Mouse (Mus musculus) forebrain, embryonic 14.5 days (tissue): ENCODE measurements around the gene Cdh7. TPM values are rescaled to one million over a fixed set of nuclear protein-coding genes. Genes with fewer than 3 reads are reported as not detected.
"Not testable (repeated sequence)": the region's sequence is repeated elsewhere in the genome, so short reads cannot be mapped to it uniquely, and the experiment has no call there.

Experiments
- ATAC-seq: fragments of 200-750 bp; cut with Nextera tagmentation; 2 replicates; pipeline ENCODE4 v1.8.0; 2017; ENCODE audit warnings: mild to moderate bottlenecking, moderate library complexity
- DNase-seq: peaks from one replicate; pipeline ENCODE4 v3.0.0-alpha.2; 2015; ENCODE audit warnings: low spot score
- H3K27ac ChIP-seq: fragments of 300-500 bp; sonication (generic); 2 replicates; pipeline ENCODE4 v1.5.1; 2014; ENCODE audit warnings: low read depth, mild to moderate bottlenecking, control low read depth, low read length, moderate library complexity
- H3K27me3 ChIP-seq: fragments of 300-500 bp; sonication (generic); replicated peaks from 2 replicates; pipeline ENCODE4 v1.6.1; 2014; ENCODE audit warnings: low read length, control low read depth, mixed read lengths; ENCODE audit not compliant: control insufficient read depth, insufficient read depth
- H3K36me3 ChIP-seq: fragments of 300-500 bp; sonication (generic); 2 replicates; pipeline ENCODE4 v1.6.1; 2014; ENCODE audit warnings: low read length, control low read depth; ENCODE audit not compliant: control insufficient read depth, insufficient read depth
- H3K4me1 ChIP-seq: fragments of 300-500 bp; sonication (generic); 2 replicates; pipeline ENCODE4 v1.6.1; 2014; ENCODE audit warnings: antibody characterized with exemption, low read length, control low read depth; ENCODE audit not compliant: control insufficient read depth, insufficient read depth
- H3K4me2 ChIP-seq: fragments of 300-500 bp; sonication (generic); 2 replicates; pipeline ENCODE4 v1.6.1; 2014; ENCODE audit warnings: mild to moderate bottlenecking, control low read depth, low read length
- H3K4me3 ChIP-seq: fragments of 300-500 bp; sonication (generic); 2 replicates; pipeline ENCODE4 v1.5.1; 2014; ENCODE audit warnings: low read depth, low read length, control low read depth
- H3K9ac ChIP-seq: fragments of 300-500 bp; sonication (generic); 2 replicates; pipeline ENCODE4 v1.6.1; 2014; ENCODE audit warnings: mild to moderate bottlenecking, low read length, control low read depth, moderate library complexity
- H3K9me3 ChIP-seq: fragments of 300-500 bp; sonication (generic); replicated peaks from 2 replicates; pipeline ENCODE4 v1.6.1; 2016; ENCODE audit warnings: low read length, control low read depth, mixed read lengths; ENCODE audit not compliant: control insufficient read depth
- WGBS: fragments of 180-500 bp; shearing (Covaris S2); extraction: QIAGEN DNeasy Blood & Tissue Kit; methylation state at CpG from one replicate; pipeline ENCODE4 v1.1.7; 2014; 5-methylcytosine and 5-hydroxymethylcytosine counted together
- polyA plus RNA-seq: library from polyadenylated mRNA; unstranded; fragments of >200 nt; fragmentation: Nextera tagmentation; extraction: Ambion mirVana; gene quantifications from 2 replicates; pipeline ENCODE4 v1.2.1, GENCODE M21; 2014

Gene Cdh7
- polyA plus RNA-seq, 1 experiment from 2014 or later, result 7.7 TPM

- no peaks in the 10 kb centered on the region for H3K4me1 ChIP-seq
- WGBS, result 39% methylated on average over 1 of the region's 1 CpGs
- DNase-seq (no peak), ATAC-seq (no peak)
- H3K9me3 ChIP-seq, result no peaks in the 10 kb centered on the region
- H3K27ac ChIP-seq, result no peak overlapping the region
- H3K36me3 ChIP-seq, result no peaks in the 10 kb centered on the region
- H3K9ac ChIP-seq, result no peak overlapping the region
- H3K27me3 ChIP-seq, result no peaks in the 10 kb centered on the region
- H3K4me3 ChIP-seq, result no peak overlapping the region
- no peak overlapping the region for H3K4me2 ChIP-seq
Measured at GRCm38 (mm10) chr1:110118862-110119261, 136.6 kb downstream of the Cdh7 start.

- DNase-seq, H3K36me3 ChIP-seq: not testable (repeated sequence)
- 86% methylated on average over 2 of the region's 12 CpGs for WGBS
Measured at GRCm38 (mm10) chr1:110171459-110171858, 189.2 kb downstream of the Cdh7 start.

More at GRCm38 (mm10) chr1:110171459-110171858, 189.2 kb downstream of the Cdh7 start:
- not testable (repeated sequence) for H3K27ac ChIP-seq, ATAC-seq, H3K9me3 ChIP-seq, H3K4me1 ChIP-seq, H3K9ac ChIP-seq, H3K4me2 ChIP-seq, H3K27me3 ChIP-seq, H3K4me3 ChIP-seq
